Mouse (Mus musculus) hindbrain, embryonic 10.5 days (tissue): Measurements from ENCODE around the gene Rab11fip3. TPM values are rescaled to one million over a fixed set of nuclear protein-coding genes. Genes with fewer than 3 reads are reported as not detected.
A peak's percentile ranks its signal among the peaks of the same experiment; 100 is the strongest.

Experiments
- DNase-seq: peaks from one replicate; pipeline ENCODE4 v3.0.0-alpha.2; 2017; ENCODE audit warnings: low spot score
- H3K27ac ChIP-seq: fragments of 300-500 bp; sonication (generic); 2 replicates; pipeline ENCODE4 v1.5.1; 2016; ENCODE audit warnings: mild to moderate bottlenecking, moderate library complexity
- H3K27me3 ChIP-seq: fragments of 300-500 bp; sonication (generic); 2 replicates; pipeline ENCODE4 v1.6.1; 2016; ENCODE audit warnings: mild to moderate bottlenecking; ENCODE audit not compliant: poor library complexity, insufficient read depth, severe bottlenecking
- H3K36me3 ChIP-seq: fragments of 300-500 bp; sonication (generic); 2 replicates; pipeline ENCODE4 v1.6.1; 2016; ENCODE audit warnings: mild to moderate bottlenecking, moderate library complexity
- H3K4me1 ChIP-seq: fragments of 300-500 bp; sonication (generic); replicated peaks from 2 replicates; pipeline ENCODE4 v1.6.1; 2016; ENCODE audit warnings: mild to moderate bottlenecking
- H3K4me3 ChIP-seq: fragments of 300-500 bp; sonication (generic); 2 replicates; pipeline ENCODE4 v1.5.1; 2016; ENCODE audit warnings: mild to moderate bottlenecking, moderate library complexity
- H3K9me3 ChIP-seq: fragments of 300-500 bp; sonication (generic); 2 replicates; pipeline ENCODE4 v1.6.1; 2016; ENCODE audit warnings: mild to moderate bottlenecking, moderate library complexity
- WGBS: fragments of 180-500 bp; shearing (Covaris S2); methylation state at CpG from one replicate; pipeline ENCODE4 v1.1.7; 2016; 5-methylcytosine and 5-hydroxymethylcytosine counted together
- polyA plus RNA-seq: library from polyadenylated mRNA; unstranded; fragments of >200 nt; fragmentation: Nextera tagmentation; extraction: Ambion mirVana; gene quantifications from 2 replicates; pipeline ENCODE4 v1.2.1, GENCODE M21; 2016

The Rab11fip3 gene
- polyA plus RNA-seq, 1 experiment from 2014 or later: 30.9 TPM

DNA sequence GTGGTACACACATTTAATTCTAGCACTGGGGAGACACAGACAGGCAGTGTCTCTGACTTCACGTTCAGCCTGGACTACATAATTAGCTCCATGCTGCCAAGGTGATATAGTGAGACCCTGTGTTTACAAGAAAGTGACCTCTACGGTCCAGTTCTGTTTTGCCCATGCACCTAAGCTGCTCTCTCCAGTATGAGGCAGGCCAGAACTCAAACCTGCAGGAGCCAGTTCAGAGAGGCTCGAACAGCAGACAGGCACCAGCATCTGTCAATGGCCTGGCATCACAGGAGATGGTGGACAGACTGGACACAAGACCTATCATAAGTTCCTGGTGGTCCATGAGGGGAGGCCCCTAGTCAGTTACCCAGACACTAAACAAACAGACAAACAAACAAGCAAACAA lies 51.0 kb downstream of the Rab11fip3 start:
- H3K36me3 ChIP-seq: peaks cover 80% of the 10 kb centered on the region

DNA sequence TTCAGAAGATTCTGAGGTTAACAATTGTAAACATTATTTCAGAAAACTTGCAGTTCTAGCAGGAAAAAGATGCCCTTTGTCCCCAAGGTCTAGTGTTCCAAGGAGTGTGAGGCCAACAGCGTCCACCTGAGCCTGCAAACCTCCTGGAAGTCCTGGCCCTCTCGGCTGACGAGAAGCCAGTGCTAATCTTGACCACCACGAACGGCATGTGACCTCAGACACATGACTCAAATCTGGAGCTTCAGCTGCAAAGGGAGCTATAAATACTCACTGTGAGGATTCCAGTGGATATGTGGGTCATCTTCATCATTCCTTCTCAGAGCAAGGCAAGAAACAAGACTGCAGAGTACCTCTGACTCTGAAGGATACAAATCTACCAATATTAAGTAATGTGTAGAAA lies 51.4 kb downstream of the Rab11fip3 start:
- 87% methylated on average over 5 of the region's 5 CpGs for WGBS
- Histone ChIP-seq H3K4me1 (no peaks in the 10 kb centered on the region), H3K9me3 (no peaks in the 10 kb centered on the region), H3K4me3 (no peak overlapping the region), H3K27ac (no peak overlapping the region), H3K27me3 (no peaks in the 10 kb centered on the region), H3K36me3 (peaks cover 78% of the 10 kb centered on the region)
- no peak for DNase-seq

More for the DNA sequence above, 51.0 kb downstream of the Rab11fip3 start:
- H3K27me3 ChIP-seq: no peaks in the 10 kb centered on the region
- no peaks in the 10 kb centered on the region for H3K4me1 ChIP-seq
- no peak for DNase-seq
- no peak overlapping the region for H3K4me3 ChIP-seq
- H3K27ac ChIP-seq: no peak overlapping the region
- WGBS: 82% methylated on average over 3 of the region's 3 CpGs
- H3K9me3 ChIP-seq: no peaks in the 10 kb centered on the region

DNA sequence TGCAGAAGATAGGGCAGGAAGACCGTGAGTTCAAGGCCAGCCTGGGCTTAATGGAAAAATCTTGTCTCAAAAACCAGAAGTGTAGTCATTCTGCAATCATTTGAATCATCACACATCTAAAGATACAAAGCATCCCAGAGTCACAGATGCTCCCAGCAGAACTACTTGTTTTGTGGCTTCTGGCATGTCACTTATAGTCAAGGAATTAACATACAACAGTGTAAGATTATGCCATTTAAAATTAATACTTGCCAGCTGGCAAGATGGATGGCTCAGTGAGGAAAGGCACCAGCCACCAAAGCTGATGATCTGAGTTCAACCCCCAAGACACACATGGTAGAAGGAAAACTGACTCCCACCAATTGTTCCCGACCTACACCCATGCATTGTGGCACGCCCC lies 52.3 kb downstream of the Rab11fip3 start:
- 89% methylated on average over 3 of the region's 3 CpGs for WGBS
- no peak for DNase-seq
- Histone ChIP-seq H3K27ac (no peak overlapping the region), H3K27me3 (no peaks in the 10 kb centered on the region), H3K4me3 (no peak overlapping the region), H3K36me3 (peaks cover 77% of the 10 kb centered on the region), H3K9me3 (no peaks in the 10 kb centered on the region), H3K4me1 (0 out of 2 replicates have a peak, but pooled peaks cover 2% of the 10 kb centered on the region)

DNA sequence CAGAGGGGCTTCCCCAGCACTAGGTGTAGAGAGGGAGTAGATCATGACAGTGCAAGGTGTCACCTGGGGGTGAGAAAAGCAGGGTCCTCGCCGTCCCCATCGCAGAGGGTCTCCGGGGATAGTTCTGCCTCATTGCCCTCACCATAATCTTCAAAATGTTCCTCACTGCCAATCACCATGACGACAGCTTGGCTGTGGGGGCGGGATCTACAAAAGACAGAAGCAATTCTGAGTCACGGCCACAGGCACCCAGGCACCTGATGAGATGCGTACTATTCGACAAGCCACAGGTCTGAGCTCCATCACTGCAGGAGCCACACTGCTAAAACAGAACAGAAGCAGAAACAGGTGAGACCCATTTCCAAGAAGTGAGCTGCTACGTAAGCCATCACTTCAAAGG lies 55.6 kb downstream of the Rab11fip3 start:
- H3K9me3 ChIP-seq: no peaks in the 10 kb centered on the region
- no peak overlapping the region for H3K27ac ChIP-seq
- no peaks in the 10 kb centered on the region for H3K27me3 ChIP-seq
- H3K4me1 ChIP-seq: 0 out of 2 replicates have a peak, but pooled peaks cover 10% of the 10 kb centered on the region
- peaks cover 90% of the 10 kb centered on the region for H3K36me3 ChIP-seq
- WGBS: 92% methylated on average over 10 of the region's 10 CpGs
- no peak for DNase-seq
- no peak overlapping the region for H3K4me3 ChIP-seq

DNA sequence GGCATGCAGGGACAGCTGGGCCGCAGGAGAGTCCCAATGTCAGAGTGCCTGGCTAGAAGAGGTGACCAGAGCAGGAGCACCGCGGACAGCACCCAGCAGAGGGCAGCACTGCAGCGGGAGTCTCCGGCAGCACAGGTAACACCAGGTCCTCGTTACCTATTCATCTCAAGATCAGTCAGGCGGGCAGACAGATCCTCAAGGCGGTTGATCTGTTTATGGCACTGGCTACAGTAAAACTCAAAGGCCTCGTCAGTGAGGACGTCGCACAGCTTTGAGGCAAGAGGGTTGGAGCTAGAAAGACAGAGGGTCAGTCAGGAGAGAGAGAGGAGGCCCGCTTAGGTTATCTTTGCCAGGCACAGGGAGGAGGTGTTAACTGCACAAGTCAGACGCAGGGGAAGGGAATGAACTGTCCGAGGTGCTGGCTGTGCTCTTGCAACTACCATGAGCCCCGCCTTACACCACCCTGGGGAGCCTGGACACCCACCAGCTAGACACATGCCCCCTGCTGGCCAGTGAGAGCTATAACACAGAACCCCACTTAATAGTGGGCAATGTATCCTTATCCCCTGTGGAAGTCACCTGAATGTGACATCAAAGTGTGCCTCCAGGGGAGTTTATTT lies 57.4 kb downstream of the Rab11fip3 start:
- DNase-seq: peak; percentile 67
- H3K27ac ChIP-seq: no peak overlapping the region
- 13% methylated on average over 15 of the region's 15 CpGs for WGBS
- peaks cover 90% of the 10 kb centered on the region for H3K36me3 ChIP-seq
- H3K9me3 ChIP-seq: no peaks in the 10 kb centered on the region
- peak overlapping the region; percentile 14; the same call in 1 of the 2 replicates for H3K4me3 ChIP-seq
- no peaks in the 10 kb centered on the region for H3K27me3 ChIP-seq
- H3K4me1 ChIP-seq: 0 out of 2 replicates have a peak, but pooled peaks cover 10% of the 10 kb centered on the region

DNA sequence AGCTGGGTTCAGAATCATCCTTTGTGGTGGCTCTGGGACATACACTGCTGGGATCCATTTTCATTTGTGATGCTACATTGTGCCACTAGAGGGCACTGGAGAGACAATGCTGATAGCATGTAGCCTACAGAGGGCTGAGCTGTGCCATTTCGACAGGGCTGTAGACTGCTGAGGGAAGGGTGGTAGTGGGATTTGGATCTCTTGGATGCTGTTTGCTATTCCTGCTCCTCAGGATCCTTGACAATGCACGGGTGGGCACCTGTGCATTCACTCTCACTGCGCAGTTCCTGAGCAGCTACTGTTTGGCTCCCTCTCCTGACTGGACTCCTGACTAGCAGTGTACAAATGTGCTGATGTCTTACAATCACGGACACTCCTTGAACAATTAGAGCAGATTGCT lies 59.8 kb downstream of the Rab11fip3 start:
- H3K4me1 ChIP-seq: 0 out of 2 replicates have a peak, but pooled peaks cover 10% of the 10 kb centered on the region
- H3K27me3 ChIP-seq: no peaks in the 10 kb centered on the region
- H3K36me3 ChIP-seq: peaks cover 90% of the 10 kb centered on the region
- peak; percentile 76 for DNase-seq
- no peak overlapping the region for H3K4me3 ChIP-seq
- 40% methylated on average over 4 of the region's 4 CpGs for WGBS
- H3K27ac ChIP-seq: no peak overlapping the region
- no peaks in the 10 kb centered on the region for H3K9me3 ChIP-seq

DNA sequence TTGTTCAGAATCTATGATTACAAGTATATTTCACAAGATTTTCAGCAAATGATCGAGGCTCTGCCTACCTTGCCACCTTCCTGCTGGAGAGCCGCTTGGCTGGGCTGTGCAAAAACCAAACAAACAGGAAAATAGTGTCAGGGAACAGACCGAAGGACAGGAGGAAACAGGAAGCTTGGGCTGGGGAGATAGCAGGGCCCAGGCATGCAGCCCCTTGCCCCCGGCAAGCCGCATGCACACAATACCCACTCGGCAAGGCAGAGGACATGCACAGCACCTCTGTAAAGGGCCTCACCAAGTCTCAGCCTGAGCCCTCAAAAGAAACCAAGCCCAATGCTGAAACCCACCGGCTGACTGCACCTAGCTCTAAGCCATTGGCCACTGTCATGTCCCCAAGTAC lies 60.6 kb downstream of the Rab11fip3 start:
- no peak for DNase-seq
- Histone ChIP-seq H3K36me3 (peaks cover 90% of the 10 kb centered on the region), H3K4me3 (no peak overlapping the region), H3K27ac (no peak overlapping the region), H3K27me3 (no peaks in the 10 kb centered on the region), H3K9me3 (no peaks in the 10 kb centered on the region), H3K4me1 (0 out of 2 replicates have a peak, but pooled peaks cover 10% of the 10 kb centered on the region)
- 87% methylated on average over 7 of the region's 7 CpGs for WGBS

DNA sequence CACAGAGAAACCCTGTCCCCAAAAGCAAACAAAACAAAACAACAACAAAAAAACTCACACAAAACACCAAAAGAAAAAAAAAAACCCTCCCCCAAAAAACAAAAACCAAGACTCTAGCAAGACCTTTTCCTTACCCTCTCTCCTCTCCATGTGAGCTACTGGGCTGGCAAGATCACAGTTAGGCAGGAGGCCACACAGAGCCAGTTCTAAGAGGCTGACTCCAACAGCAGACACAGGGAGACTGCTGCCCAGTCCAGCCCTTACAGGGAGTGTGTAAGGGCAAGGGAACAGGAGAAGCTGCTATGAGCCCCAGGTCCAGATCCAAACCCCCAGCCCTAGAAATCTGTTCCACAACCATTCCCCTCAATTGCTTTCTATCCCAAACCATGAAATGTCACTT lies 61.0 kb downstream of the Rab11fip3 start:
- Histone ChIP-seq H3K27me3 (no peaks in the 10 kb centered on the region), H3K4me1 (0 out of 2 replicates have a peak, but pooled peaks cover 10% of the 10 kb centered on the region), H3K4me3 (no peak overlapping the region), H3K27ac (no peak overlapping the region), H3K9me3 (no peaks in the 10 kb centered on the region), H3K36me3 (peaks cover 90% of the 10 kb centered on the region)
- DNase-seq: no peak

DNA sequence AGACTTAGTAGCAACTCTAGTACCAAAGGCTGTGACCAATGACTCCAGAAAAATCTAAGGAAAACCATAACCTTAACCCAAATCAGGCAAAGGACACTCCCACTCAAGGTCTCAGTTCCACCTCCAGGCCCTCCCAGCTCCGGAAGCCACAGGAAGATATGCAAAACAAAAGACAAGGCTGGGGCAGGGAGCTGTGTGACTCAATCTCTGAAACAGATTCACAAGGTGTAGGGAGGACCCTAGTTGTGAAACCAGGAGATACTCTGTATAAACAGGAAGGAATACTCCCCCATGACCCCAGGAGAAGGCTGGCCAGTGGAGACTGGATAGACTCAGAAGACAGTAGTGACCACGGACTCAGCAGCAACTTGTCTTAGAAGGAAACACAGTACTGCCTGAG lies 61.7 kb downstream of the Rab11fip3 start:
- Histone ChIP-seq H3K4me3 (no peak overlapping the region), H3K36me3 (peaks cover 92% of the 10 kb centered on the region), H3K4me1 (0 out of 2 replicates have a peak, but pooled peaks cover 10% of the 10 kb centered on the region), H3K9me3 (no peaks in the 10 kb centered on the region), H3K27ac (no peak overlapping the region), H3K27me3 (no peaks in the 10 kb centered on the region)
- 83% methylated on average over 2 of the region's 2 CpGs for WGBS
- no peak for DNase-seq

DNA sequence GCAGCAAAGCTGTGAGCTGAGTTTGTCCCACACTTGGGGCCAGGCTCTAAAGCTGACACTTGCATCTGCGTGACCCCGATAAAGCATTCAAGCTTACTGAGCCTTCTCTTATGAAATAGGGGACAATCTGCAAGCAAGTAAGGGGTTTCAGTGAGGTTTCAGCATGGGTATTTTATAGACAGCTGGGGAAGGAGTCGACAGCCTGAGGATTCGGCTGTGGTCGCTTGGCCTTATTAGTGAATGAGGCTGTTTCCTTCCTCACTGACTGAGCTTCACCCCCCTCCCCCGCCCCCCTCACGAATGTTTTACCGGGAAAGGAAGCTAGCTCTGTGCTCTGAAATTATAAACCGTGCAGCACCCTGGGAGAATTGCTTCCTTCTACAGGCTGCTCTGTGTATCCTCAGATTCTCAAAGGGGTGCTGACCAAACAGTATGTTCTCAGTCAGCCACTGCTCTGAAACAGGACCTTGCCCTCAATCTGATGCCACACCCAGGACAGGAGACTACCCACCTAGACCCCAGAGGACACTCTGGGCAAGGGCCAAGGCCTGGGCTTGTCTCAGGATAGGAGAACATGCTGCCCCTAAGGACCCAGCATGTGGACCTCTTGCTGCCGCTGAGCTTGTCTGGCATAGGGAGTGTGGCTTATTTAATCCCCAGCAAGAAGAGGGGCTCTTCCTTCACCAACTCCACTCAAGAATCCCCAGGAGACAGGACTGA lies 63.5 kb downstream of the Rab11fip3 start:
- Histone ChIP-seq H3K4me3 (no peak overlapping the region), H3K27ac (no peak overlapping the region), H3K36me3 (peaks cover 96% of the 10 kb centered on the region), H3K27me3 (no peaks in the 10 kb centered on the region), H3K9me3 (no peaks in the 10 kb centered on the region), H3K4me1 (0 out of 2 replicates have a peak, but pooled peaks cover 4% of the 10 kb centered on the region)
- WGBS: 89% methylated on average over 10 of the region's 10 CpGs
- DNase-seq: no peak

DNA sequence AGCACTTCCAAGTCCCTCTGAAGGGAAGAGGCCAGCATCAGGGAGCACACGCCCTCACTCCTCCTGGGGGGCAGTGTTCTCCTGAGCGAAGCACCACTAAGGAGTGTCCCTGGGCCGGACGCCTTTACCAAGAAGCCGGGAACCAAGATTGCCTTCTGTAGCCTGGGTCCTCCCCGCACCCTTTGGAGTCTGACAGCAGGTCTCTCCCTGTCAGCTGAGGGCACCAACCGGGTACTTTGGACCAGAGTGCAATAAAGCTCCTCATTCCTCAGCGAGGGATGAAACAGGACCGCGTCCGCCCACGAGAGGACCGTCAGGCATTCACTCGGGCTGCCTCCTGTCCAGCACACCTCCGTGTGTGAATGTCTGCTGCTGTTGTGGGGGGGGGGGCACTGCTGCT lies 64.6 kb downstream of the Rab11fip3 start:
- Histone ChIP-seq H3K36me3 (peaks cover 89% of the 10 kb centered on the region), H3K4me3 (no peak overlapping the region), H3K27ac (no peak overlapping the region), H3K4me1 (0 out of 2 replicates have a peak, but pooled peaks cover 4% of the 10 kb centered on the region), H3K9me3 (no peaks in the 10 kb centered on the region), H3K27me3 (no peaks in the 10 kb centered on the region)
- 90% methylated on average over 15 of the region's 15 CpGs for WGBS
- no peak for DNase-seq

DNA sequence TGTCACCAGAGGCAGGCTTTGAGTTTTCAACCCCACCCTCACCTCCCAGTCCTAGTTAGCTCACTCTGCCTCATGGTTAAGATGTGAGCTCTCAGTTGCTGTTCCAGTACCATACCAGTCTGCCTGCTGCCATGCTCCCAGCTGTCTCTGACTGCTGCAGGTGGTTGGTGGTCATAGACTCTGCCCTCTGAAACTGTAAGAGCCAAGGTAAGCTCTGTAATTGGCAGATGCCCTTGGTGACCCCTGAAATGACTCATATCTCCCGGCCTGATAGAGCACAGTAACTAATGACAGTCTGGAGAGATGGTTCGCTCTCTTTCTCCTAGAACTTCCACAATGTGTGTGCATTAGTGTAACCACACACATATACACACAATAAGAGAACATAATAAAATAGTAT lies 65.5 kb downstream of the Rab11fip3 start:
- no peaks in the 10 kb centered on the region for H3K9me3 ChIP-seq
- no peaks in the 10 kb centered on the region for H3K27me3 ChIP-seq
- WGBS: 91% methylated on average over 2 of the region's 2 CpGs
- H3K27ac ChIP-seq: no peak overlapping the region
- DNase-seq: no peak
- no peaks in the 10 kb centered on the region for H3K4me1 ChIP-seq
- no peak overlapping the region for H3K4me3 ChIP-seq
- peaks cover 88% of the 10 kb centered on the region for H3K36me3 ChIP-seq

DNA sequence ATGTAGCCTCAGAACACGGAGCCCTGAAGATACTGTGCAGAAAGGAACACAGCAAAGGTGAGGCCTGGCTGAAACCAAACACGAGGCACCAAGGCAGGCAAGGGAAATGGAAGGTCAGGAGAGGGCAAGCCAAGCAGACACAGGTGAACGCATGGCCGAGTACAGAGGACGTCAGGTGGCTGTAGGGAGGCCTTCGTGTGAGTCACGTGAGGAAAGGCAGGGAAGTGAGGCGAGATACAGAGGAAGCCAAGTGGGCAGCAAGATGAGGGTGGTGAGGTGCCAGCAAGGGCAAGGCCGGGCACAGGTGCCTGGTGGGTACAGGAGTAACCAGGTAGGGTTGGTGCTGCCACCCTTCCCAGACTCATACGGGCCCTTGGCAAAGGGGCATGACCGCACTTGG lies 70.9 kb downstream of the Rab11fip3 start:
- H3K27ac ChIP-seq: no peak overlapping the region
- peaks cover 88% of the 10 kb centered on the region for H3K36me3 ChIP-seq
- H3K27me3 ChIP-seq: no peaks in the 10 kb centered on the region
- no peaks in the 10 kb centered on the region for H3K4me1 ChIP-seq
- WGBS: 91% methylated on average over 11 of the region's 11 CpGs
- no peak overlapping the region for H3K4me3 ChIP-seq
- no peaks in the 10 kb centered on the region for H3K9me3 ChIP-seq
- DNase-seq: no peak
